Mouse (Mus musculus) frontal cortex, adult 2 months (tissue): ENCODE measurements around the gene Pigk. TPM values are rescaled to one million over a fixed set of nuclear protein-coding genes. Genes with fewer than 3 reads are reported as not detected.
A peak's percentile ranks its signal among the peaks of the same experiment; 100 is the strongest.

Source experiments
- DNase-seq, 2 experiments: peaks; one replicate each; pipeline ENCODE4 v3.0.0; 2022; ENCODE audit warnings: low spot score in 1 of 2; ENCODE audit errors: extremely low spot score in 1 of 2
- polyA plus RNA-seq: library from polyadenylated mRNA; depleted of rRNA; stranded (reverse); fragments of >200 nt; gene quantifications from 2 replicates; pipeline ENCODE4 v1.2.3, GENCODE M21; 2012; rRNA removed

The Pigk gene
- polyA plus RNA-seq, 1 experiment = 24.5 TPM

DNA sequence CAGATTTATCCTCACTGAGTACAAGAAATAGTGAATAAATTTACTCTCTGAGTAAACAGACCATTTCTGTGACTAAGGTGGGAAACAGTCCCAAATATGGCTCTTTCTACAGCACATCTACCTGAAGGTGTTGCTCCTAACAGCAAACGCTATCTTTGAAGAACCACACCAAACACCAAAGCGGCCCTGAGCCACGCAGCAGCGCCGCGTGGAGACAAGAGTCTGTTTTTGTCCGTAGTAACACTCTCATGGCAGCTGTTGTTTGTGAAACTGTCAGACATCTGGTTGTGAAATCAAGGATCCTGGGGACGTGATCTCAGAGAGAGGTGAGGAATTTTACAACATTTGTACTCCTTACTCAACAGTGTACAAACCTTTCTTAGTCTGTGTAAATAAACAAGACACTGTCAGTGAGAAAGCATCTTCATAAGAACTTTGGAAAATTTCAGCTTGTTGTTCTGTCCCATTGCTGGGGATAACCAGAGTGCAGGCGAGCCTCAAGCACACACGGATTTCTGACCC lies 248.0 kb downstream of the Pigk start:
- DNase-seq = no peak

DNA sequence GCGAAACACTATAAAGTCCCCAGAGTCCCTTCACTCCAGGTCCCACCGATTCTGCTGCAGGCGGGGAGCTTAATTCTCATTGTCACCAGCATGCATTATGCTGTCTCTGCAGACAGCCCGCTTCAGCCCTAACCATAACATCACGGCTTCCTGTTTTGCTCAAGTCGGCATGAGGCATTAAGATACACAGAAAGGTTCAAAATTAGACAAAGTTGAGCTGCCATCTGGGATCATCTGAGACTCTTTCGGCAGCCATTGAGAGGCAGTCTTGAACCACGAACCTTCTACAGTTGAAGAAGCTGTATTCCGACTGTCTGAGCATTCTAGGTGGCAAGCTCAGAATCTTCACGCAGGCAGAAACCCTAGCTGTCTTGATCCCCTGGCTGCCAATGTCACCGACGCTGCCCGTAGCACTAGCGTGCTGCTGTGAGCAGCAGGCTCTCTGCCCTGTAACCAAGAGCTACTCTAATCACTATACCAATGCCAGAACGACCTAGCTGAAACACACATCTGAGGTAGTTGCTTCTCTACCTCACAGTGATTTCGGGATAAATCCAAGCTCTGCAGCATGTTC lies 256.0 kb downstream of the Pigk start:
- DNase-seq = peak in 1 of 2 experiments; percentile 31

- DNase-seq = peak; percentile 79 to 82
Measured at GRCm38 (mm10) chr3:152971373-152971772, 257.5 kb downstream of the Pigk start.

DNA sequence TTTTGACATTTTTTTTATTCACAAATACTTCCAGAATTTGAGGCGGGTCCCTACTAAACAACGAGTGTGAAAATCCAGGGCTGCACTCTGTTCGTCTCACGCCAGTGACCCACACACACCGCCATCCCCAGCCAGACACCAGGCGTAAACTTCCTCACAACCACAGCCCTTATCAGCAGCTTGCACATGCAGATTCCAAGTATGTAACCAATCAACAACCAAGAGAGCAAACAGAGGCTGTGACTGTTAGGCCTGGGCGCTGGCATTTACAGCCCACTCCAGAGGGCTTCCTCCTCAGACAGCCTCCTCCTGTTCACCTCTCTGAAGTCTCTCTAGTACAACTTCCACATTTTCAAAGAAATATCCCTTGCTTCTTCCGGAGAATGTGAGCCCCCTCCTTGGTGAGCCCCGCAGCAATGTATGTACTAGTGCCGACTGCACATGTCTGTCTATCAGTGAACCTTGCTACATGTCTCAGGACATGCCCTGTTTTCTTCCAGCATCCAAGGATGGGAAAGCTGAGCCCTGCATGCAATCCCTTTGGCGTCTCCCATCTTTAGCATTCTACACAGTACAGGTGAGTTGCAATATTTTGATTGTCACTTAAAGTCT lies 265.7 kb downstream of the Pigk start:
- DNase-seq = no peak

DNA sequence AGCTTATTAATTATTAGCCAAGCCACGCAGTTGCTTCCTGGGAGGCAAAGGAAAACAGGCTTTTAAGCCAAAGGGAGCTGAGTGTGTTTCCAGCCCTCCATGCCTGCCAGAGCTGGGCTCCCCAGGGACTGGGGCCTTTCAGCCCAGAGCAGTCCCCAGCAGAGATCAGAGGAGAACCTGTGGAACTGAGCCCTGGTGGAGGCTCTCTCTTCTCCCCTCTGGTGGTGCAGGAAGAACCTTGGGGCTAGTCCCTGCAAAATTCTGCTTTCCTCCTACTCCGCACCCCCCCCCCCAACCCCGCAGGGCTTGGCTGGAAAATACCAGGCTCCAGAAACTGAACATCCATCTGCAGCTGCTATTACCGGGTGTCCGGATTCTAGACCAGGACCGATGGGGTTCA lies 266.5 kb downstream of the Pigk start:
- peak in 1 of 2 experiments; percentile 28 for DNase-seq

DNA sequence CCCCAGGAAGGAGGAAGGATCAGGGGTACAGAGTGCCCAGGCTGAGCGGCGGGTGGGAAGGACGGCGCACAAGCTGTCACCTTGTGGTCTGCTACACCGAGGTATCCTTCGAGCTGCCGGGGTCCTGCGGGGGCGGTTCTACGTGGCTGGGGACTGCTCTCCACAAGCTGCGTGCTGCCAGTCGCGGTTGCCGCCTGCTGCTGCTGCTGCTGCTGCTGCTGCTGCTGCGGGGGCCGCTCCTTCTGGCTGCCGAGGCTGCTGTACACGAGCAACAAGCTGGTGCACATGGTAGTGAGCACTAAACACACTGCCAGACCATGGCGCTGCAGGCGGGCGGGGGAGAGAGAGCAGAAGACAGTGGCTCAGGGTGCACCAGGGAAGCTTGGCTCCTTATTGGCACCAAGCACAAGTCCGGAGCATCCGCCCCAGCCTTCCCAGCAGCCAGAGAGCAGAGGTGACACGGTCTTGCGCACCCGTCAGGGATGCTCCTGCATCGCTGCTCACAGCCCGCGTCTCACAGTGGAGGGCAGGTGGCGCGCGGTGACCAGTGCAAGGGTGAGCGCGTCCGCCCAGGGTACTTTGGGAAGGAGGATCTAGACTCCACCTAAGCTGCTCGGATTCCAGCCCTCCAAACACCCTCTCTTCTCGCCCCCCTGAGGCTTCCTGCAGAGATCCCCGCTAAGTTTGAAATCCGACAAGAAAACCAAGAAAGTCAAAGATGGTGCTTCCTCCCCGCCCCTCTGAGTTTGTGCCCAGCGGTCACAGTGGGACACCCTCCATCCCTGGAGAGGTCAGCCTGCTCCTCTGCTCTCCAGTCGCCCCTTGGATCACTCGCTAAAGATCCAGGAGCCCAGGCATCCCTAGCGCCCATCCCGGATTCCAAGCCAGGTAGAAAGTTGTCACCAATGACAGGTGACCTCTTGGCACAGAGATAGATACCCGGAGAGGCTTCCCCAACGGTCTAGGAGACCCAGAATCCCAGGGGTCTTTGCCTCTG lies 267.4 kb downstream of the Pigk start:
- peak in 1 of 2 experiments; percentile 62 for DNase-seq

DNA sequence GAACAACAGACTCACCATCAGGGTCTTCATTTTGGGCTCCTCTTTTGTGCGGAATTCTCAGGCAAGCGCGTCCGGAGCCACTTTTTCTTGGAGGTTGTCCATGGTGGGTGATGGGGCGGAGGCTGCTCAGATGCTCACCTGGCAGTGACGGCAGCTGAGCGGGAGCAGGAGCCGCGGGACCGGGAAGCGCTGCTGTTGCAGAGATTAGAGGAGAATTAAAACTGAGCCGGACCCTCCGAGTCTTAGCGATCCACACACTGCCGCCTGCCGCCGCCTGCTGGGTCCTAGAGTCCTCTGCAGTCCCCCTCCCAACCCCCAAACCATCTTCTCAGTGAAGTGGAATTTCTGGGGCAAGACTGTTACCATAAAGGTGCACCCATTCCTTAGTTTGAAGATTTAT lies 268.1 kb downstream of the Pigk start, which contains the start of gene St6galnac5:
TSS of gene St6galnac5 (minus strand) at position 259 of the 400 bp plus-strand sequence.
- peak in 1 of 2 experiments; percentile 68 for DNase-seq

DNA sequence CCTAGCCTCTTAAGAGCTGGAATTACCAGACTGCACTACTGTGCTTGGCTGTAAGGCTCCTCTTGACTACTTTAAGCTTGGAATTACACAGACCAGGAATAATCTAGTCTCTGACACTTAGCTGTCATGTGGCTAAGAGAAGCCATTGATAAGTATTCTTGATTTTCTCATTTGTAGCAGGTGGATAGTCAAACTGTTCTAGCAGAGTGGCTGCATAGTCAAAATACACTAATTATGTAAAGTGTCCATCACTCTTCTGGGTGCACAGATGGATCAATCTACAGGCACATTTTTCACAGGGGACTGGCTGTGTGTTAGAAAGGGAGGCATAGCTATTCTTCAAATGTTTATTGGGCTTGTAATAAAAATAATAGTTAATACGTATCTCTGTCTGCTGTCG lies 276.9 kb downstream of the Pigk start:
- no peak for DNase-seq

DNA sequence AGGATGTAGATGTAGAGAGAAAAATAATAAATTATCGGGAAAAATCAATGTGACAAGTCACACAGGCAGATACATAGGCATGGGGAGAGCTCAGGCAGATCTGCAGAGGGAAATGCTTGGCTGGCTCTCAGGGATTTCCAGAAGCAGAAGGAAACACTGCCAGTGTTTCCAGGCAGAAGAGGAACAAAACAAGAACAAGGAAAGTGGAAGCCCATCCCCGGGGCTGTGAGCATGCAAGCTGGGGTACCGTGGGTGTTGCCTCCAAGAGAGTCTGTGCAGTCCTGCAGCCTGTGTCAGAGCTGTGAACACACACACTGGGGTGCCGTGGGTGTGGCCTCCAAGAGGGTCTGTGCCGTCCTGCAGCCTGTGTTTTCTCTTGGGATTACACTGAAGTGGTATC lies 279.7 kb downstream of the Pigk start:
- DNase-seq = no peak

DNA sequence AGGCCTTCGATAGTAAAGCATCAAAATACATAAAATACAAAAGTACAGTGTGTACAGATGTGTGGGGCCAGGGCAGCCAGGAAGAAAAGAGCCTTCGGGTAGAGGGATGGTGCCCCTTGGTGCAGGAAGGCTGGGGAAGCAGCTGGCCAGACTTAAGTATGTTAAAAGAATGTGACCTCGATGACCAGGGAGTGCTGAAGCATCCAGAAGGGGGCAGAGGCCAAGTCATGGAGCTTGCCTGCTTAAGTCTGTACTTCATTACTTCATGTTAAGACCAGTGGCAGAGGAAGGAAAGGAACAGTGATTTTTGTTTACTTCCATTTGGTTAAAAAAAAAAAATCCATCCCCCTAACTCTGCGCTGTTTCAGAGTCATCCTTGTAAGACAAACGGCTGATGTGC lies 284.2 kb downstream of the Pigk start:
- no peak for DNase-seq

- no peak for DNase-seq
Measured at GRCm38 (mm10) chr3:152998901-152999300, 285.0 kb downstream of the Pigk start.

DNA sequence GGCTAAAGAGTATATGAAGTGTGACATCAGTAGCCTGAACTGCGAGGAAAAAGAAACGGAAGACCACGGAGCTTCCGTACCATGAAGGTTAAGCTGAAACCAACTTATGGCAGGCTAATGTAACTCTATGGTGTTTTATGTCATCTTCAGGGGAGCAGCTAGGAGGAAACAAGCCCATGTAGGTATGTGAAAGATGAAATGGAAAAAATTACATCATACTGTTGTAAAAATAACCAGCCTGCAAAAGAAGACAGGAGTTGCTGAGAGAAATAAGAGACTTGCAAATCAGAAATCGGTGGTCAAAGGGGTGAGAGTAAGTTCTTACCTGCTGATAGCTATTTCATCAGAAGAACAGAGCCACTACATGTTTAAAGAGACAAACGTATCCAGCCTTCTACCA lies 293.0 kb downstream of the Pigk start:
- DNase-seq = no peak

DNA sequence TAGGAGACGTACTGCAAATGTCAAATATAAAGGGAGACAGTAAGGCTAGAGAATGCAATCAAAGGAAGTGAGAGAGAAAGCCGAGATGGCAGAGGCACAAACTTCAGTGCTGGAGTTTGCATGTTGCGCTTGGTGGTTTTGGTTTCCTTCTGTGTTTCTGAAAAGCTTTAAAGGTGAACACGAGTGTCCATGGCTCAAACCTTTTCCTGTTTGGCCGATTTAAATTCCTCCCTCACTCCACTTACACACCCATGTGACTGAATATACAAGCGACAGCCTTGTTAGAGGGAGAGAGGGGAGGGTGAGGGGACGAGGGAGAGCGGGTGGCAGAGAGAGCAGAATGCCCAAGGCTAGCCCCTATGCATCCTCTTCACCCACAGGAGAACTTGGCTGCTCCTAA lies 302.5 kb downstream of the Pigk start:
- DNase-seq = no peak

DNA sequence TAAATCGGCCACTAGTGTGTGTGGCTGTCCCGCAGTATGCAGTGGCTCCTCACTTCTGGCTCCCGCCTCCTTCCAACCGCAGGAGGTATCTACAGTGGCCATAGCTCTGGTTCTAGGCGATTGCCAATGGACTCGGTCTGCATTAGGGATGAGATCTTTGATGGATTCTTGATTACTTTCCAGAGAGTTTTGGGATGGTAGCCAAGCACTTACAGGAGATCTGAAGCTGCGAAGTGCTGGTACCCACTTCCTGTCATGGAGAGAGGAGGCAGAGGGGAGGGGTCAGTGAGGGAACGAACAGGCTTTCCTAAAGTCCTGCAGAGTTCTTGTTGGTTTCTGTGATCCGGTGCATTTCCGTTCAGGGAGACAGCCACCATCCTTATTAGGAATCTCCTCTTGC lies 304.2 kb downstream of the Pigk start:
- no peak for DNase-seq

DNA sequence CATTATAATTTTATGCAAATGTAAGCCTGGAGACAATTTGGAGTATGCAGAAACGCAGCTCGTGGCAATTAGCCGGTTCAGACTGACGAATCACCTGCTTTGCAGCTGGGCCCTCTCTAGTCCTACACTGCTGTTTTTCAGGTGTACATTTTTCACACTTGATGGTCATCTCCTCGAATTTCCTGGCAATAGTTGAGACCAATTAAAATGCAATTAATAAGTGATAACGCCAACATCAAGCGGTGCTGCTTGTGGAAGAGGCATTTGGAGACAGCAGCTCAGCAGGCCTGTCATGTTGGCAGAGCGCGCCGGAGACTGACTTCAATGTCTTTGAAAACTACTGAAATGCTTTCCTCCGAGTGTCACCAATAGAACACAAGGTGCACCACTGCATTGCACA lies 310.1 kb downstream of the Pigk start:
- no peak for DNase-seq

Other genes starting within 250 kb of the Pigk start
- gene Ak5, start 45.7 kb upstream of the Pigk start, polyA plus RNA-seq = 61.2 and 63.5 TPM in 2 replicates